Mouse (Mus musculus): ENCODE results near the gene Zfyve9.

The Zfyve9 gene

GRCm38 (mm10) chr4:108780057-108780863 is at the start of gene Zfyve9:
Gene Zfyve9, minus strand, starts transcription at chr4:108780798.
- peak; percentile 76 for DNase-seq

- DNase-seq = no peak
Measured at GRCm38 (mm10) chr4:108826643-108827042, 46.0 kb upstream of the Zfyve9 start.

- DNase-seq = no peak
Measured at GRCm38 (mm10) chr4:108826096-108826495, 45.5 kb upstream of the Zfyve9 start.

- no peak for DNase-seq
Measured at GRCm38 (mm10) chr4:108825677-108826076, 45.1 kb upstream of the Zfyve9 start.

GRCm38 (mm10) chr4:108811550-108811949 is 31.0 kb upstream of the Zfyve9 start:
- DNase-seq = no peak

GRCm38 (mm10) chr4:108811142-108811541 is 30.5 kb upstream of the Zfyve9 start:
- no peak for DNase-seq

GRCm38 (mm10) chr4:108803535-108803934 is 22.9 kb upstream of the Zfyve9 start:
- DNase-seq = no peak

- DNase-seq = peak; percentile 76
Measured at GRCm38 (mm10) chr4:108798083-108798830, 17.7 kb upstream of the Zfyve9 start.

GRCm38 (mm10) chr4:108796701-108797100 is 16.1 kb upstream of the Zfyve9 start:
- peak; percentile 42 for DNase-seq

GRCm38 (mm10) chr4:108793941-108794340 is 13.3 kb upstream of the Zfyve9 start:
- DNase-seq = no peak

GRCm38 (mm10) chr4:108790507-108790906 is 9.9 kb upstream of the Zfyve9 start:
- DNase-seq = no peak

GRCm38 (mm10) chr4:108789258-108789936 is 8.8 kb upstream of the Zfyve9 start:
- no peak for DNase-seq

- no peak for DNase-seq
Measured at GRCm38 (mm10) chr4:108782421-108783085, 2.0 kb upstream of the Zfyve9 start.

- peak; percentile 44 for DNase-seq
Measured at GRCm38 (mm10) chr4:108781596-108781995, 998 bp upstream of the Zfyve9 start.

- no peak for DNase-seq
Measured at GRCm38 (mm10) chr4:108780864-108781205, 237 bp upstream of the Zfyve9 start.

- DNase-seq = no peak
Measured at GRCm38 (mm10) chr4:108779763-108780056, 888 bp downstream of the Zfyve9 start.

GRCm38 (mm10) chr4:108768527-108768926 is 12.1 kb downstream of the Zfyve9 start:
- DNase-seq = no peak

GRCm38 (mm10) chr4:108759583-108759982 is 21.0 kb downstream of the Zfyve9 start:
- DNase-seq = peak; percentile 39

- no peak for DNase-seq
Measured at GRCm38 (mm10) chr4:108746160-108746873, 34.3 kb downstream of the Zfyve9 start.

- DNase-seq = no peak
Measured at GRCm38 (mm10) chr4:108731582-108731981, 49.0 kb downstream of the Zfyve9 start.

GRCm38 (mm10) chr4:108730450-108730849 is 50.1 kb downstream of the Zfyve9 start:
- no peak for DNase-seq

- no peak for DNase-seq
Measured at GRCm38 (mm10) chr4:108724102-108724501, 56.5 kb downstream of the Zfyve9 start.
